Comparison of ENCODE assay signal across 8 mouse cellular contexts in the genomic region with DNA sequence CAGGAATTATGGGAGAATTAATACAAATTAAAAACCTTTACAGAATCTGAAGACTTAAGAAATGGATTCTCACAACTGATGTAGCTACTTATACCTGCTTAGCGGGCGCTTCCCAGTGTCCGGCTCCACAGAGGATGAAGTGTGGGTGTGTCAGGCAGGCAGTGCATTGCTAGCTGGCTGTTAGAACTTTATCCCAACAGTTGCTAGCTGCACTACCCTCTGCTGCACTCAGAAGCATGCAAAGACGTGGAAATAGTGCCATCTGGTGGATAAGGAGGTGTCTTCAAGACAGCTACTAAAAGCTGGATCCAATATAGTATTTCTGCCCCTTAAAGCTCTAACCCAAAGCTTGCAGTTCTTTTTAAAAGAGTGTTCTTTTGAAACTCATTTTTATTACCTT. TPM values are rescaled to one million over a fixed set of nuclear protein-coding genes. Genes with fewer than 3 reads are reported as not detected.
DNase-seq lines count a peak whose midpoint lies in the region; ATAC-seq and TF ChIP-seq lines count a peak whose summit lies in the region.

No protein-coding gene starts in this region.

- peaks cover 23% of the 10 kb centered on the region for H3K4me1 ChIP-seq in embryonic facial prominence, embryonic 15.5 days
- H3K4me1 ChIP-seq in limb, embryonic 13.5 days, result peaks cover 18% of the 10 kb centered on the region
- peaks cover 17% of the 10 kb centered on the region for H3K4me1 ChIP-seq in midbrain, embryonic 16.5 days (ENCODE audit: control insufficient read depth, insufficient read depth, low read length)

- H3K4me3 ChIP-seq in C2C12 (ENCODE audit: insufficient read depth, poor library complexity, severe bottlenecking), result peak overlapping the region; percentile 29
- H3K4me3 ChIP-seq in embryonic facial prominence, embryonic 15.5 days (replicated peaks), result peak overlapping the region; percentile 53
- peak overlapping the region; percentile 60 for H3K4me3 ChIP-seq in limb, embryonic 13.5 days
- peak overlapping the region; percentile 54; the same call in 1 of the 2 replicates for H3K4me3 ChIP-seq in midbrain, embryonic 16.5 days (ENCODE audit: low read depth, low read length)

- H3K4me2 ChIP-seq in embryonic facial prominence, embryonic 15.5 days (replicated peaks), result peak overlapping the region; percentile 97
- H3K4me2 ChIP-seq in limb, embryonic 13.5 days (replicated peaks), result peak overlapping the region; percentile 90
- H3K4me2 ChIP-seq in midbrain, embryonic 16.5 days (ENCODE audit: low read length), result peak overlapping the region; percentile 99

- no peak overlapping the region for H3K9ac ChIP-seq in embryonic facial prominence, embryonic 15.5 days
- H3K9ac ChIP-seq in limb, embryonic 13.5 days, result no peak overlapping the region
- no peak overlapping the region for H3K9ac ChIP-seq in midbrain, embryonic 16.5 days (ENCODE audit: low read depth, low read length)

- DNase-seq in adrenal gland, postnatal 4 days (ENCODE audit: low spot score in 2 of 2), result peak; percentile 10 to 45
- peak; percentile 64 to 77 for DNase-seq in heart, adult 9 months (ENCODE audit: low spot score in 2 of 2)
- peak; percentile 89 for DNase-seq in kidney, adult 9 months
- DNase-seq in splenic B cell, adult 2 months (ENCODE audit: low read depth, low spot score), result peak; percentile 93

- peak; percentile 56 for TF ChIP-seq CTCF in C2C12 (IDR thresholded peaks at IDR 0.05; ENCODE audit: control insufficient read depth, insufficient read depth, insufficient read length)

- ATAC-seq in embryonic facial prominence, embryonic 15.5 days (ENCODE audit: insufficient number of reproducible peaks, low FRiP score, low TSS enrichment, low read depth), result peak; percentile 89
- peak; percentile 86 for ATAC-seq in limb, embryonic 13.5 days (ENCODE audit: low FRiP score, low read depth)
- peak; percentile 86 for ATAC-seq in midbrain, embryonic 16.5 days

- H3K79me3 ChIP-seq in C2C12 (ENCODE audit: low read depth), result no peaks in the 10 kb centered on the region

- no peak overlapping the region for H3ac ChIP-seq in C2C12 (ENCODE audit: control insufficient read depth, insufficient read length, low read depth)

- WGBS in embryonic facial prominence, embryonic 15.5 days, result 0% methylated on average over 4 of the region's 4 CpGs
- WGBS in limb, embryonic 13.5 days, result 0% methylated on average over 4 of the region's 4 CpGs
- under 1% methylated on average over 4 of the region's 4 CpGs for WGBS in midbrain, embryonic 16.5 days

- no peaks in the 10 kb centered on the region for H3K79me2 ChIP-seq in C2C12 (ENCODE audit: control insufficient read depth, insufficient read depth)

- H3K27me3 ChIP-seq in C2C12 (ENCODE audit: control insufficient read depth, insufficient read depth, insufficient read length), result no peaks in the 10 kb centered on the region
- peaks cover 36% of the 10 kb centered on the region for H3K27me3 ChIP-seq in embryonic facial prominence, embryonic 15.5 days
- H3K27me3 ChIP-seq in limb, embryonic 13.5 days, result peaks cover 43% of the 10 kb centered on the region
- peaks cover 21% of the 10 kb centered on the region for H3K27me3 ChIP-seq in midbrain, embryonic 16.5 days (ENCODE audit: control insufficient read depth, insufficient read depth, low read depth, low read length)
- H3K27me3 ChIP-seq in splenic B cell, adult 2 months (ENCODE audit: control insufficient read depth, insufficient read depth, low read length, poor library complexity, severe bottlenecking), result peaks cover 6% of the 10 kb centered on the region

- H3K36me3 ChIP-seq in C2C12 (ENCODE audit: control insufficient read depth, insufficient read depth), result no peaks in the 10 kb centered on the region
- H3K36me3 ChIP-seq in embryonic facial prominence, embryonic 15.5 days, result no peaks in the 10 kb centered on the region
- H3K36me3 ChIP-seq in limb, embryonic 13.5 days, result no peaks in the 10 kb centered on the region
- no peaks in the 10 kb centered on the region for H3K36me3 ChIP-seq in midbrain, embryonic 16.5 days (ENCODE audit: control insufficient read depth, insufficient read depth, low read length)
- no peaks in the 10 kb centered on the region for H3K36me3 ChIP-seq in splenic B cell, adult 2 months (ENCODE audit: control insufficient read depth, insufficient read depth, low read length, poor library complexity, severe bottlenecking)

- H3K9me3 ChIP-seq in embryonic facial prominence, embryonic 15.5 days (replicated peaks), result no peaks in the 10 kb centered on the region
- H3K9me3 ChIP-seq in limb, embryonic 13.5 days, result no peaks in the 10 kb centered on the region
- H3K9me3 ChIP-seq in midbrain, embryonic 16.5 days (replicated peaks; ENCODE audit: control insufficient read depth, low read length, poor library complexity, severe bottlenecking), result no peaks in the 10 kb centered on the region

- no peak overlapping the region for H3K27ac ChIP-seq in embryonic facial prominence, embryonic 15.5 days (replicated peaks)
- H3K27ac ChIP-seq in limb, embryonic 13.5 days, result no peak overlapping the region
- H3K27ac ChIP-seq in midbrain, embryonic 16.5 days (ENCODE audit: low read length), result no peak overlapping the region

TF ChIP-seq in C2C12, 6 proteins besides CTCF, POLR2A, EP300 and RAD21:
- no peak for TF ChIP-seq MYOG (IDR thresholded peaks at IDR 0.05; ENCODE audit: control insufficient read depth, extremely low read depth, insufficient read length)
- peak; percentile 22 for TF ChIP-seq MAX (IDR thresholded peaks at IDR 0.05)
- no peak for TF ChIP-seq CEBPB (IDR thresholded peaks at IDR 0.05; ENCODE audit: low read depth)

RNA-seq across cellular contexts. Expression of a gene that starts 0.9 kb away (rescaled TPM):
- polyA plus RNA-seq in C2C12 (2012; fragmentation: generic; extraction: Trizol), result 0.04 TPM
- total RNA-seq in adrenal gland, postnatal 4 days (2021), result not detected
- polyA plus RNA-seq in embryonic facial prominence, embryonic 15.5 days (2015; fragmentation: Nextera tagmentation; extraction: Ambion mirVana), result 3.1 and 8.1 TPM in 2 replicates
- polyA plus RNA-seq in limb, embryonic 13.5 days (2015; fragmentation: Nextera tagmentation; extraction: Ambion mirVana), result not detected in 2 replicates
- 0.51 and 0.55 TPM in 2 replicates for polyA plus RNA-seq in midbrain, embryonic 16.5 days (2015; fragmentation: Nextera tagmentation; extraction: Ambion mirVana)

RNA-seq across cellular contexts. Expression of a gene that starts 10.4 kb away (rescaled TPM):
- polyA plus RNA-seq in C2C12 (2012; fragmentation: generic; extraction: Trizol), result 210 TPM
- total RNA-seq in adrenal gland, postnatal 4 days (2021), result 10 to 100 TPM; 92.5 to 98.1 TPM
- polyA plus RNA-seq in embryonic facial prominence, embryonic 15.5 days (2015; fragmentation: Nextera tagmentation; extraction: Ambion mirVana), result 190 and 192 TPM in 2 replicates
- polyA plus RNA-seq in limb, embryonic 13.5 days (2015; fragmentation: Nextera tagmentation; extraction: Ambion mirVana), result 201 and 206 TPM in 2 replicates
- 38.4 and 40.5 TPM in 2 replicates for polyA plus RNA-seq in midbrain, embryonic 16.5 days (2015; fragmentation: Nextera tagmentation; extraction: Ambion mirVana)

RNA-seq across cellular contexts. Expression of a gene that starts 42.2 kb away (rescaled TPM):
- polyA plus RNA-seq in C2C12 (2012; fragmentation: generic; extraction: Trizol), result 0.02 TPM
- not detected for total RNA-seq in adrenal gland, postnatal 4 days (2021)
- polyA plus RNA-seq in embryonic facial prominence, embryonic 15.5 days (2015; fragmentation: Nextera tagmentation; extraction: Ambion mirVana), result 5.6 and 14.0 TPM in 2 replicates
- not detected in 2 replicates for polyA plus RNA-seq in limb, embryonic 13.5 days (2015; fragmentation: Nextera tagmentation; extraction: Ambion mirVana)
- polyA plus RNA-seq in midbrain, embryonic 16.5 days (2015; fragmentation: Nextera tagmentation; extraction: Ambion mirVana), result 0.53 and 0.57 TPM in 2 replicates

RNA-seq across cellular contexts. Expression of a gene that starts 48.2 kb away (rescaled TPM):
- polyA plus RNA-seq in C2C12 (2012; fragmentation: generic; extraction: Trizol), result 7.6 TPM
- under 1 TPM; 0.62 to 0.71 TPM for total RNA-seq in adrenal gland, postnatal 4 days (2021)
- polyA plus RNA-seq in embryonic facial prominence, embryonic 15.5 days (2015; fragmentation: Nextera tagmentation; extraction: Ambion mirVana), result 10.8 and 26.9 TPM in 2 replicates
- polyA plus RNA-seq in limb, embryonic 13.5 days (2015; fragmentation: Nextera tagmentation; extraction: Ambion mirVana), result 0.23 and 0.29 TPM in 2 replicates
- polyA plus RNA-seq in midbrain, embryonic 16.5 days (2015; fragmentation: Nextera tagmentation; extraction: Ambion mirVana), result 1.2 and 1.5 TPM in 2 replicates

Comparison
In these comparisons a context has a peak if more than half of its experiments do, and no peak if none do; other contexts are left out.
1. DNase-seq: peak in every context shown above with its lines; median percentile 93 in splenic B cell, adult 2 months; 89 in kidney, adult 9 months; 70 in heart, adult 9 months; 28 in adrenal gland, postnatal 4 days.